Mouse (Mus musculus) midbrain, embryonic 12.5 days (tissue): ENCODE measurements around the gene Agbl3. TPM values are rescaled to one million over a fixed set of nuclear protein-coding genes. Genes with fewer than 3 reads are reported as not detected.

ENCODE experiments used
- ATAC-seq: fragments of 200-750 bp; cut with Nextera tagmentation; 2 replicates; pipeline ENCODE4 v1.8.0; 2017; ENCODE audit warnings: low read depth, moderate TSS enrichment, moderate library complexity; ENCODE audit not compliant: low FRiP score
- H3K27ac ChIP-seq: fragments of 300-500 bp; sonication (generic); replicated peaks from 2 replicates; pipeline ENCODE4 v1.5.1; 2016; ENCODE audit warnings: mild to moderate bottlenecking
- H3K27me3 ChIP-seq: fragments of 300-500 bp; sonication (generic); 2 replicates; pipeline ENCODE4 v1.6.1; 2016; ENCODE audit warnings: mild to moderate bottlenecking
- H3K36me3 ChIP-seq: fragments of 300-500 bp; sonication (generic); 2 replicates; pipeline ENCODE4 v1.6.1; 2016
- H3K4me1 ChIP-seq: fragments of 300-500 bp; sonication (generic); 2 replicates; pipeline ENCODE4 v1.6.1; 2016
- H3K4me2 ChIP-seq: fragments of 300-500 bp; sonication (generic); replicated peaks from 2 replicates; pipeline ENCODE4 v1.6.1; 2016; ENCODE audit warnings: mild to moderate bottlenecking, moderate library complexity
- H3K4me3 ChIP-seq: fragments of 300-500 bp; sonication (generic); 2 replicates; pipeline ENCODE4 v1.5.1; 2016; ENCODE audit warnings: mild to moderate bottlenecking
- H3K9ac ChIP-seq: fragments of 300-500 bp; sonication (generic); replicated peaks from 2 replicates; pipeline ENCODE4 v1.6.1; 2016; ENCODE audit warnings: mild to moderate bottlenecking, moderate library complexity
- H3K9me3 ChIP-seq: fragments of 300-500 bp; sonication (generic); 2 replicates; pipeline ENCODE4 v1.6.1; 2016; ENCODE audit warnings: mild to moderate bottlenecking
- WGBS: fragments of 180-500 bp; shearing (Covaris S2); methylation state at CpG from one replicate; pipeline ENCODE4 v1.1.7; 2016; 5-methylcytosine and 5-hydroxymethylcytosine counted together
- polyA plus RNA-seq: library from polyadenylated mRNA; unstranded; fragments of >200 nt; fragmentation: Nextera tagmentation; extraction: Ambion mirVana; gene quantifications from 2 replicates; pipeline ENCODE4 v1.2.1, GENCODE M21; 2016

Gene Agbl3
- polyA plus RNA-seq, 1 experiment from 2014 or later = 7.4 TPM

GRCm38 (mm10) chr6:34877509-34878321, 97.5 kb downstream of the Agbl3 start, which contains the start of gene Cyren:
Gene Cyren (minus strand): TSS chr6:34878060.
- Histone ChIP-seq H3K4me3 (peak within 1 kb of the TSS; percentile 74), H3K27ac (peak within 1 kb of the TSS; percentile 89), H3K9ac (peak within 1 kb of the TSS; percentile 82), H3K4me2 (peak within 1 kb of the TSS; percentile 75), H3K9me3 (no peaks in the 10 kb centered on the region), H3K27me3 (no peaks in the 10 kb centered on the region), H3K36me3 (peaks cover 28% of the 10 kb centered on the region), H3K4me1 (peaks cover 20% of the 10 kb centered on the region)
- under 1% methylated on average over 55 of the region's 56 CpGs for WGBS
- ATAC-seq = peak; percentile 94

- H3K9me3 ChIP-seq = no peaks in the 10 kb centered on the region
- H3K27ac ChIP-seq = no peak overlapping the region
- H3K27me3 ChIP-seq = no peaks in the 10 kb centered on the region
- no peak overlapping the region for H3K9ac ChIP-seq
- H3K4me2 ChIP-seq = no peak overlapping the region
- H3K36me3 ChIP-seq = peaks cover 35% of the 10 kb centered on the region
- no peak overlapping the region for H3K4me3 ChIP-seq
- 91% methylated on average over 16 of the region's 16 CpGs for WGBS
- no peak for ATAC-seq
- H3K4me1 ChIP-seq = peaks cover 20% of the 10 kb centered on the region
Observed at GRCm38 (mm10) chr6:34879101-34879740, 99.0 kb downstream of the Agbl3 start.

GRCm38 (mm10) chr6:34879911-34880475, 99.8 kb downstream of the Agbl3 start:
- WGBS = 61% methylated on average over 6 of the region's 6 CpGs
- Histone ChIP-seq H3K4me1 (peaks cover 20% of the 10 kb centered on the region), H3K36me3 (peaks cover 42% of the 10 kb centered on the region), H3K27ac (no peak overlapping the region), H3K4me2 (no peak overlapping the region), H3K4me3 (no peak overlapping the region), H3K9ac (no peak overlapping the region), H3K27me3 (no peaks in the 10 kb centered on the region), H3K9me3 (no peaks in the 10 kb centered on the region)
- no peak for ATAC-seq

DNA sequence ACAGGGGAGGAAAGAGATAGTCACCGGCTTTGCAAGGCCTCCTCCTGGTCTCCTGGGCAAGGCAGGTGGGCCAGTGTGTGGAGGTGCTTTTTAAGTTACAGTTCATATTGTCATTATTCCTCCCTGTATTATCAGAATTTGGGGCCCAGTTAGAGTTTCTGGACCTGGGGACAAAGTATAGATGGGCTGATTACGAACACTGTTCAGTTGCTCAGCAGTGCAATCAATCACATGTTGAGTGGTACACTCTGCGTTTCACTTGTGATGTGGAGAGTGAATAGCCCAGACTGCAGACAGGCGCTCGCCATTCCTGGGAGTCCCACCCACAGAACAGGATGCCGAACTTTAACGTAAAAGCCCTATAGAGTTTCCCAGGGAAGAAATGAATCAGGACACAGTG, 104.5 kb downstream of the Agbl3 start:
- no peak overlapping the region for H3K4me2 ChIP-seq
- H3K27me3 ChIP-seq = peaks cover 15% of the 10 kb centered on the region; the same call in 1 of the 2 replicates
- H3K9me3 ChIP-seq = no peaks in the 10 kb centered on the region
- no peak overlapping the region for H3K27ac ChIP-seq
- ATAC-seq = no peak
- WGBS = 92% methylated on average over 7 of the region's 7 CpGs
- peaks cover 25% of the 10 kb centered on the region for H3K4me1 ChIP-seq
- H3K9ac ChIP-seq = no peak overlapping the region
- H3K4me3 ChIP-seq = no peak overlapping the region
- peaks cover 61% of the 10 kb centered on the region for H3K36me3 ChIP-seq

GRCm38 (mm10) chr6:34887131-34887850, 107.1 kb downstream of the Agbl3 start:
- H3K27ac ChIP-seq = peak overlapping the region; percentile 79
- H3K36me3 ChIP-seq = peaks cover 60% of the 10 kb centered on the region
- H3K4me3 ChIP-seq = no peak overlapping the region
- H3K9me3 ChIP-seq = no peaks in the 10 kb centered on the region
- ATAC-seq = peak; percentile 91
- no peak overlapping the region for H3K9ac ChIP-seq
- H3K4me1 ChIP-seq = peaks cover 25% of the 10 kb centered on the region
- peak overlapping the region; percentile 4; the same call in 1 of the 2 replicates for H3K4me2 ChIP-seq
- H3K27me3 ChIP-seq = peaks cover 15% of the 10 kb centered on the region; the same call in 1 of the 2 replicates
- WGBS = 22% methylated on average over 6 of the region's 6 CpGs

DNA sequence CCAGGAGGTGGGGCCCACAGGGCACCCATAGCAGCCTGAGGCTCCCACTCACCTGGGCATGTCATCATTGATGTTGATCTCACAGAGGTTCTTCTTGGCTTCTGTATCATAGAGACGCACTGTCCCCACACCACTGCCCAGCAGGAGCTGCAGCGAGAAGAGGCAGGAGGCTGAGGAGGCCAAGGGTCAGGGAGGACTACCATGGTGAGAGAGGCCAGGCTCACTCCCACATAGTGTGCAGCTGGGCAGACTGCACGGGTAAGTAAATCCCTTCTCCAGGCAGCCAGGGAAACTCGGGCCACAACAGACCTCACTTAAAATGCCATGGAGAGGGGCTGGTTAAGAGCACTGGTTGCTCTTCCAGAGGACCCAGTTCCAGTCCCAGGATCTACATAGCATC, 109.0 kb downstream of the Agbl3 start:
- H3K27ac ChIP-seq = no peak overlapping the region
- 33% methylated on average over 4 of the region's 4 CpGs for WGBS
- no peak overlapping the region for H3K4me2 ChIP-seq

GRCm38 (mm10) chr6:34895569-34895968, 115.3 kb downstream of the Agbl3 start:
- no peaks in the 10 kb centered on the region for H3K27me3 ChIP-seq
- H3K4me3 ChIP-seq = no peak overlapping the region
- no peaks in the 10 kb centered on the region for H3K4me1 ChIP-seq
- no peak overlapping the region for H3K9ac ChIP-seq
- WGBS = 86% methylated on average over 7 of the region's 7 CpGs
- peaks cover 72% of the 10 kb centered on the region for H3K36me3 ChIP-seq
- no peak for ATAC-seq
- H3K4me2 ChIP-seq = no peak overlapping the region
- H3K27ac ChIP-seq = no peak overlapping the region
- no peaks in the 10 kb centered on the region for H3K9me3 ChIP-seq

More for the DNA sequence above, 109.0 kb downstream of the Agbl3 start:
- Histone ChIP-seq H3K9ac (no peak overlapping the region), H3K36me3 (peaks cover 60% of the 10 kb centered on the region), H3K4me3 (no peak overlapping the region), H3K9me3 (no peaks in the 10 kb centered on the region), H3K4me1 (peaks cover 25% of the 10 kb centered on the region), H3K27me3 (peaks cover 15% of the 10 kb centered on the region; the same call in 1 of the 2 replicates)
- ATAC-seq = no peak

- Histone ChIP-seq H3K27ac (no peak overlapping the region; the same call in 1 of the 2 replicates), H3K9ac (no peak overlapping the region), H3K4me1 (no peaks in the 10 kb centered on the region), H3K36me3 (peaks cover 72% of the 10 kb centered on the region), H3K4me3 (no peak overlapping the region), H3K9me3 (no peaks in the 10 kb centered on the region), H3K27me3 (no peaks in the 10 kb centered on the region), H3K4me2 (no peak overlapping the region)
- no peak for ATAC-seq
- WGBS = 56% methylated on average over 16 of the region's 16 CpGs
Observed at GRCm38 (mm10) chr6:34896168-34896780, 116.0 kb downstream of the Agbl3 start.

DNA sequence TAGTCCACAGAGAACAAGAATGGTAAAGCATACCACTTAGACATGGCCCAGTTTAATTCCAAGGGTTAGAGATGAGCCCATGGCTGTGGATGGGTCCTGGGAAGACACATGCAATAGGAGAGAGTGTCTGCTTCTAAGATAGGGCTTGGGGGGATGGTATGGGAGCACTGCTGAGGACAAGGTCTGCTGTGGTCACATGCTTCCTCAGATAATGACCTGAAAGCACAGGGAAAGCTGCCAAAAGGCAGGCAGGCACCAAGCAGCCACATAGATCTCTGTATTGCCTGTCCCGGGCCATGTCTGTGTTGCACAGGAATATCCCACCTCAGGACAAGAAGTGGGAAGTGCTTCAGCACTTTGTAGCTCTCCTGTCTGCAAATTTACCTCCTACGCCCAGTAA, 118.9 kb downstream of the Agbl3 start:
- H3K9me3 ChIP-seq = no peaks in the 10 kb centered on the region
- peaks cover 59% of the 10 kb centered on the region for H3K36me3 ChIP-seq

GRCm38 (mm10) chr6:34900990-34901389, 120.8 kb downstream of the Agbl3 start:
- H3K9ac ChIP-seq = no peak overlapping the region
- 77% methylated on average over 2 of the region's 2 CpGs for WGBS
- no peak for ATAC-seq

More for the DNA sequence above, 118.9 kb downstream of the Agbl3 start:
- H3K27ac ChIP-seq = no peak overlapping the region
- H3K4me3 ChIP-seq = no peak overlapping the region
- ATAC-seq = no peak
- H3K9ac ChIP-seq = no peak overlapping the region
- 91% methylated on average over 2 of the region's 2 CpGs for WGBS
- H3K4me2 ChIP-seq = no peak overlapping the region
- H3K27me3 ChIP-seq = no peaks in the 10 kb centered on the region
- 0 out of 2 replicates have a peak, but pooled peaks cover 5% of the 10 kb centered on the region for H3K4me1 ChIP-seq

GRCm38 (mm10) chr6:34901911-34902444, 121.7 kb downstream of the Agbl3 start:
- H3K4me3 ChIP-seq = no peak overlapping the region
- no peaks in the 10 kb centered on the region for H3K9me3 ChIP-seq
- no peak overlapping the region for H3K9ac ChIP-seq
- H3K27ac ChIP-seq = no peak overlapping the region
- WGBS = 67% methylated on average over 9 of the region's 9 CpGs
- ATAC-seq = no peak
- no peaks in the 10 kb centered on the region for H3K27me3 ChIP-seq
- H3K36me3 ChIP-seq = peaks cover 54% of the 10 kb centered on the region
- H3K4me1 ChIP-seq = 0 out of 2 replicates have a peak, but pooled peaks cover 5% of the 10 kb centered on the region
- no peak overlapping the region for H3K4me2 ChIP-seq

More at GRCm38 (mm10) chr6:34900990-34901389, 120.8 kb downstream of the Agbl3 start:
- Histone ChIP-seq H3K9me3 (no peaks in the 10 kb centered on the region), H3K27me3 (no peaks in the 10 kb centered on the region), H3K36me3 (peaks cover 53% of the 10 kb centered on the region), H3K4me3 (no peak overlapping the region), H3K27ac (no peak overlapping the region), H3K4me2 (no peak overlapping the region), H3K4me1 (0 out of 2 replicates have a peak, but pooled peaks cover 5% of the 10 kb centered on the region)
